Mouse (Mus musculus) stomach, embryonic 14.5 days (tissue): Measurements from ENCODE around the gene Clip2. TPM values are rescaled to one million over a fixed set of nuclear protein-coding genes. Genes with fewer than 3 reads are reported as not detected.

Source experiments
- ATAC-seq: fragments of 200-750 bp; cut with Nextera tagmentation; 2 replicates; pipeline ENCODE4 v1.8.0; 2017; ENCODE audit warnings: low read depth, moderate TSS enrichment; ENCODE audit not compliant: insufficient number of reproducible peaks, insufficient read depth, low FRiP score
- H3K27ac ChIP-seq: fragments of 300-500 bp; sonication (generic); 2 replicates; pipeline ENCODE4 v1.5.1; 2014; ENCODE audit warnings: mild to moderate bottlenecking, low read length, moderate library complexity, mixed read lengths
- H3K27me3 ChIP-seq: fragments of 300-500 bp; sonication (generic); 2 replicates; pipeline ENCODE4 v1.6.1; 2014; ENCODE audit warnings: low read length, control low read depth, mixed read lengths; ENCODE audit not compliant: control insufficient read depth, insufficient read depth
- H3K36me3 ChIP-seq: fragments of 300-500 bp; sonication (generic); 2 replicates; pipeline ENCODE4 v1.6.1; 2014; ENCODE audit warnings: mild to moderate bottlenecking, control low read depth, low read length, moderate library complexity, mixed read lengths; ENCODE audit not compliant: control insufficient read depth, insufficient read depth
- H3K4me1 ChIP-seq: fragments of 300-500 bp; sonication (generic); 2 replicates; pipeline ENCODE4 v1.6.1; 2014; ENCODE audit warnings: low read length, control low read depth, mixed read lengths; ENCODE audit not compliant: control insufficient read depth, insufficient read depth
- H3K4me2 ChIP-seq: fragments of 300-500 bp; sonication (generic); replicated peaks from 2 replicates; pipeline ENCODE4 v1.6.1; 2014; ENCODE audit warnings: low read depth, low read length, control low read depth
- H3K4me3 ChIP-seq: fragments of 300-500 bp; sonication (generic); 2 replicates; pipeline ENCODE4 v1.5.1; 2014; ENCODE audit warnings: low read depth, low read length, control low read depth
- H3K9ac ChIP-seq: fragments of 300-500 bp; sonication (generic); replicated peaks from 2 replicates; pipeline ENCODE4 v1.6.1; 2014; ENCODE audit warnings: low read depth, mild to moderate bottlenecking, control low read depth, low read length, moderate library complexity, mixed read lengths
- H3K9me3 ChIP-seq: fragments of 300-500 bp; sonication (generic); 2 replicates; pipeline ENCODE4 v1.6.1; 2016; ENCODE audit warnings: low read depth, low read length, control low read depth; ENCODE audit not compliant: control insufficient read depth
- WGBS: fragments of 180-500 bp; shearing (Covaris S2); extraction: QIAGEN DNeasy Blood & Tissue Kit; methylation state at CpG from one replicate; pipeline ENCODE4 v1.1.7; 2014; 5-methylcytosine and 5-hydroxymethylcytosine counted together
- polyA plus RNA-seq: library from polyadenylated mRNA; unstranded; fragments of >200 nt; fragmentation: Nextera tagmentation; extraction: Ambion mirVana; gene quantifications from 2 replicates; pipeline ENCODE4 v1.2.1, GENCODE M21; 2014

Clip2 gene
- polyA plus RNA-seq, 1 experiment from 2014 or later: 4.4 TPM

DNA sequence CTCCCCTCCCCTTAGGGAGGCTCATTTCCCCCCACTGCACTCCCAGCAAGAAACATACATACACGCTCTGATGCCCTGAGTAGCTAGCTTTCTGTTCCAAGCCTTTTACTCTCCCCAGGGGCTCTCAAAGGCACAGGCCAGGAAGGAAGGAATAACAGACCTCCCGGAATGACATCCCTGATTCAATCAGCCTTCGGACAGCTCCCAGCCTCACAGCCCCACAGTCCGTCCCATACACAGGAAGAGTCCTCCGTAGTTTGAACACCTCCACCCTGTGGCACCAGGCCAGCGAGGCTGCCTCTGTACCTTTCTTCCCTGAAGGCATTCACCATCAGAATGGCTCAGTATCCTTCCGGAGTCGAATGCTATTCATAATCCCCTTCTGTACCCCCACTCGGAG, 23.7 kb downstream of the Clip2 start:
- H3K27me3 ChIP-seq: no peaks in the 10 kb centered on the region
- 52% methylated on average over 9 of the region's 9 CpGs for WGBS
- no peak overlapping the region for H3K4me3 ChIP-seq
- no peak for ATAC-seq
- H3K36me3 ChIP-seq: peaks cover 5% of the 10 kb centered on the region; the same call in 1 of the 2 replicates
- no peak overlapping the region for H3K4me2 ChIP-seq
- no peak overlapping the region for H3K9ac ChIP-seq
- H3K27ac ChIP-seq: no peak overlapping the region
- H3K9me3 ChIP-seq: no peaks in the 10 kb centered on the region
- no peaks in the 10 kb centered on the region for H3K4me1 ChIP-seq

DNA sequence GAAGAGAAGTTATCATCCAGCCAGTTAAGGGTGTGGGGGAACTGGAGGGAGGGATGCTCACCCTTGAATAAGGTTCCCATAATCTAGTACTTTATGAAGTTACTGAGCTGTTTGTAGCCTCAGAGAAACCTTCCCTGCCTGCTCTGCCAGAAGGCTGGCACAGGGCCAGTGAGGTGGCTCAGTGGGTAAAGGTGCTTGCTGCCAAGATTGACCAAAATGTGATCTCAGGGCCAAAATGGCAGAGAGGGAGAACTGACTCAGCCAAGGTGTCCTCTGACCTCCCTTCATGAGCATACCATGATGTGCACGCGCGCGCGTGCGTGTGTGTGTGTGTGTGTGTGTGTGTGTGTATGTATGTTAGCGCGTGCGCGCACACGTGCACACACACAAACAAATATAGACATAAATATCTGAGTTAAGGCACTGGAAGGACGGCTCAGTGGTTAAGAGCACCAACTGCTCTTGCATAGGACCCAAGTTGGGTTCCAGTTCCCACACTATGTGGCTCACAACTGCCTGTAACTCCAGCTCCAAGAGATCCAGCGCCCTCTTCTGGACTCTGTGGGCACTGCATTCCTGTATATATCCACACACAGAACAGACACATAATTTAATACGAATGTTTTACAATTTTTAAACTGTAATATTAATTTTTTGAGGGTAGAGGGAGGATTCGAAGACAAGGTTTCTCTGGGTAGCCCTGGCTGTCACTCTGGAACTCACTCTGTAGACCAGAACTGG, 26.1 kb downstream of the Clip2 start:
- ATAC-seq: no peak
- Histone ChIP-seq H3K4me2 (no peak overlapping the region), H3K9me3 (no peaks in the 10 kb centered on the region), H3K4me3 (no peak overlapping the region), H3K27ac (no peak overlapping the region), H3K27me3 (no peaks in the 10 kb centered on the region), H3K4me1 (no peaks in the 10 kb centered on the region), H3K9ac (no peak overlapping the region), H3K36me3 (peaks cover 4% of the 10 kb centered on the region; the same call in 1 of the 2 replicates)
- WGBS: 92% methylated on average over 15 of the region's 15 CpGs

DNA sequence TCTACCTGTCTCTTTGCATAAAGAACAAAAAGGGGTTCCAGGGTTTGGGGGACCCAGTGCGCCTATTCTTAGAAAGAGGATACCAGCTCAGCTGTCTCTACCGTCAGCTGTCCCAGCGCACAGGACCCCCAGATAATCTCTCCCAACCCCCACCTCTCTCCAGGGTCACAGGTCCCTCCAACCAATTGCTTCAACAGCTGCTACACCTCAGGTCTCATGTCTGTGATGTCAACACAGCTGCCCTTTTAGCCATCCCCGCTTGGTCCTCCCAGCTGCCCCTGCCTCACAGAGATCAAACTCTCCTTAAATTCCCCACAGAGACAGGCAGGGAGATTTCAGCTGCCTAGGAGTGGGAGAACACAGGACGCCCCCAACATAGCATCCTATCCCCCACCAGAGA, 28.5 kb downstream of the Clip2 start:
- ATAC-seq: no peak
- Histone ChIP-seq H3K36me3 (peaks cover 14% of the 10 kb centered on the region; the same call in 1 of the 2 replicates), H3K27me3 (no peaks in the 10 kb centered on the region), H3K4me3 (no peak overlapping the region), H3K4me2 (no peak overlapping the region), H3K27ac (no peak overlapping the region), H3K9me3 (no peaks in the 10 kb centered on the region), H3K4me1 (no peaks in the 10 kb centered on the region), H3K9ac (no peak overlapping the region)
- WGBS: 78% methylated on average over 5 of the region's 5 CpGs

DNA sequence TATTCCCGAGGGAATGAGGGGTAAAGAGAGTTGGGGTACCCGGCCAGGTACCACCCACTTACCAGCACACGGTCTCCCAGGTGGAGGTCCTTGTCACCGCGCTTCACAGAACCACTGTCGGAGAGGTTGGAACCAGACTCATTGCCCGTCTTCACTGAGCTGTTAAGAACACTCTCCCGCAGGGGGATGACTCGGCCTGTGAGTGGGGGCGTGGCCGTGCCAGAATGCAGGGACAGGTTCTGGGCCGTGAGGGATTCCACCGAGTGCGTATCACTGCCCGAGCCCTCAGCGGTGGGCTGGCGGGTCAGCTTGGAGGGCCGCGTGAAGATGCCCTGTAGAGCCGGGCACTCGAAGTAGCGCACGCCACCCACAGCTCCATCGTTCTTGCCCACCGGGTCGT, 29.7 kb downstream of the Clip2 start:
- Histone ChIP-seq H3K9me3 (no peaks in the 10 kb centered on the region; the same call in 1 of the 2 replicates), H3K4me2 (no peak overlapping the region), H3K27me3 (no peaks in the 10 kb centered on the region), H3K4me3 (no peak overlapping the region), H3K36me3 (peaks cover 14% of the 10 kb centered on the region; the same call in 1 of the 2 replicates), H3K27ac (no peak overlapping the region), H3K4me1 (no peaks in the 10 kb centered on the region), H3K9ac (no peak overlapping the region)
- WGBS: 93% methylated on average over 26 of the region's 26 CpGs
- ATAC-seq: no peak

DNA sequence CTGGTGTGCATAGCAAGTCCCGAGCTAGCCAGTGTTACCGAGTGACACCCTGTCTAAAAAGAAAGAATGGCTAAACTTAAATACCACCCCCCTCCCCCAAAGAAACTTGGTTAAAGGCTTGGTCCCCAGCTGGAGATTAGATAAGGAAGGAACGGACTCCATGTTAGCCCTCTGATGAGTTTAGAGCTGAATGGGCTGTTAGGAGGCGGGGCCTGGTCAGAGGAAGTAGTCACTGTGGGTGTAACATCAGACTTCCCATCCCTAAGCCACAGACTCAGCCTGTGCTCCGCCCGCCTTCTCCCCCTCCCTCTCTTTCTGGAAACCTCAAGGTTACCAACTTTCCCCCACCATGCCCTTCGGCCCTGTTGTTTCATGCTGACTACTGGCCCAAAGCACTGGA, 30.4 kb downstream of the Clip2 start:
- Histone ChIP-seq H3K27me3 (no peaks in the 10 kb centered on the region), H3K27ac (no peak overlapping the region), H3K36me3 (peaks cover 21% of the 10 kb centered on the region), H3K4me3 (no peak overlapping the region), H3K4me1 (no peaks in the 10 kb centered on the region), H3K9ac (no peak overlapping the region), H3K9me3 (no peaks in the 10 kb centered on the region; the same call in 1 of the 2 replicates), H3K4me2 (no peak overlapping the region)
- 88% methylated on average over 7 of the region's 7 CpGs for WGBS
- ATAC-seq: no peak

DNA sequence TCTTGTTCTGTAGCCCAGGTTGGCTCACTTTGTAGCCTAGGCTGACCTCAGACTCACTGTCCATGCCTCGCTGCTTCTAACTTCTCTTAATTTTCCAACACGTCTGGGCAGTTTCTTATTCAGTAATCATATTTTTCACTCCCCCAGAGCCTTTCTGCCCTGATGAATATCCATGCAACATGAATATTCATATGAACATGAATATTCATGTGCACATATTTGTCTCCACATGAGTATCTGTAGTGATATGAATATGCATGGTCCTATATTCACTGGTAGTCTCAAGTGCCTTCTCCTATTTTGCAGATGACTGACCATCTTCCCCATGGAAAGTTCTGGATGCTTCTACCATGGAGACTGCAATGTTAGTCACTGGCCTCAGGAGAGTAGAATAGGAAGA, 31.1 kb downstream of the Clip2 start:
- 92% methylated on average over 2 of the region's 2 CpGs for WGBS
- H3K36me3 ChIP-seq: peaks cover 28% of the 10 kb centered on the region
- no peak for ATAC-seq

DNA sequence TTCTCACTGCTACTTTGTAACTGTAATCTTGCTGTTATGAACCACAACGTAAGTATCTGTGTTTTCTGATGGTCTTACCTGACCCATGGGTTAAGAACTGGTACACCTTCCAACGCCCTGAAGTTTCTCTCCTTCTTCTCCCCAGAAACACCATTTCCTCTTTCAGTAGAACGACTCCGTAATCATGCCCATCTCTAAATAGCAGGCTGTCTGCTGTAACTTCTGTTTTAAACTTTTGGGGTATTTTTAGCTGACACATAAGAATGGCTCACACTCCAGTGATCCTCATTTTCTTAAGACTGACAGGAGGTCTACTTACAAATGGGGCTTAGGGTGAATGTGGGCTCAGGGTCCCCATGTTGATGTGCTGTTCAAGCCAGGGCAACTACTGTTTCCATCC, 32.1 kb downstream of the Clip2 start:
- no peaks in the 10 kb centered on the region for H3K27me3 ChIP-seq
- H3K4me3 ChIP-seq: no peak overlapping the region
- H3K9me3 ChIP-seq: no peaks in the 10 kb centered on the region; the same call in 1 of the 2 replicates
- H3K36me3 ChIP-seq: peaks cover 36% of the 10 kb centered on the region
- no peaks in the 10 kb centered on the region for H3K4me1 ChIP-seq
- H3K27ac ChIP-seq: no peak overlapping the region
- no peak overlapping the region for H3K9ac ChIP-seq
- no peak overlapping the region for H3K4me2 ChIP-seq
- no peak for ATAC-seq
- WGBS: 93% methylated on average over 4 of the region's 4 CpGs

More for the DNA sequence above, 31.1 kb downstream of the Clip2 start:
- Histone ChIP-seq H3K4me2 (no peak overlapping the region), H3K9me3 (no peaks in the 10 kb centered on the region; the same call in 1 of the 2 replicates), H3K4me3 (no peak overlapping the region), H3K4me1 (no peaks in the 10 kb centered on the region), H3K27me3 (no peaks in the 10 kb centered on the region), H3K9ac (no peak overlapping the region), H3K27ac (no peak overlapping the region)

DNA sequence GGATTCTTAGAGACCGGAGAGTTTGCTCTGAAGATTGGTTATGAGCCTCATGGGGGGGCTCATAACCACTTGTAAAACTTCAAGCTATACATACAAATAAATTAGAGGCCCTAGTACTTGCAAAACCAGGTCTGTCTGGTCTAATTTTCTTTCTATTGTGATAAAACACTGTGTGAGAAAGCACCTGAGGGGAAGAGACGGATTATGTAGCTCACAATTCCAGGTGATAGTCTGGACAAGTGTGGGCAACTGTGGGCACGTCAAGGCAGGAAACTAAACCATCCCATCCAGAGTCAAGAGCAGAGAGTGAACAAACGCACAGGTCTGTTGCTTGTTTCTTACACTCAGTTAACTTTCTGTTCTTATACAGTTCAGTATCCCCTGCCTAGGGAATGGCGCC, 32.8 kb downstream of the Clip2 start:
- H3K4me2 ChIP-seq: no peak overlapping the region
- no peak for ATAC-seq
- 88% methylated on average over 5 of the region's 5 CpGs for WGBS
- H3K4me3 ChIP-seq: no peak overlapping the region
- H3K9me3 ChIP-seq: no peaks in the 10 kb centered on the region; the same call in 1 of the 2 replicates
- H3K27me3 ChIP-seq: no peaks in the 10 kb centered on the region
- H3K4me1 ChIP-seq: no peaks in the 10 kb centered on the region
- peaks cover 42% of the 10 kb centered on the region for H3K36me3 ChIP-seq
- H3K27ac ChIP-seq: no peak overlapping the region
- H3K9ac ChIP-seq: no peak overlapping the region

DNA sequence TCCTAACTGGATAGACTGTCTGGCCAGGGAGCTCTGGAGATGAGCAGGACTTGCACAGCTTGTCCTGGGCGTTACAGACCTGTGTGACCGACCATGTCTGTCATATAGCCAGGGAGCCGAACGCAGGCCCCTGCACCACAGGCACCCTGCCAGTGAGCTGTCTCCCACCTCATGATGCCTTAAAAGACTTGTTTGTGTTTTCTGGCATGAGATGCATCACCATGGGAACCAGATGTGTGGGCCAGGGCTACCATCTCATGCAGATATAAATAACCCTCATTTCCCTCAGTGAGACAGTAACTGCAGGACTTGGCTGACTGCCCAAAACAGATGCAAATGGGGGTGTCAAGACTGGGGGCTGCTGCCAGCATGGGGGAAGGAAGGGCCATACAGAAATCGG, 40.1 kb downstream of the Clip2 start:
- Histone ChIP-seq H3K9me3 (no peaks in the 10 kb centered on the region), H3K27ac (no peak overlapping the region), H3K27me3 (no peaks in the 10 kb centered on the region), H3K4me3 (no peak overlapping the region), H3K9ac (no peak overlapping the region), H3K4me2 (no peak overlapping the region), H3K4me1 (no peaks in the 10 kb centered on the region), H3K36me3 (peaks cover 57% of the 10 kb centered on the region)
- WGBS: 87% methylated on average over 5 of the region's 5 CpGs
- ATAC-seq: no peak
